Mouse (Mus musculus): ENCODE results near the gene Preb. TPM values are rescaled to one million over a fixed set of nuclear protein-coding genes. Genes with fewer than 3 reads are reported as not detected.

Gene Preb
- polyA plus RNA-seq, 2 experiments, result 91.1 to 259 TPM

GRCm38 (mm10) chr5:30943004-30943403, 17.2 kb downstream of the Preb start:
- no peaks in the 10 kb centered on the region for H3K4me1 ChIP-seq (ENCODE audit: control insufficient read depth, insufficient read depth, low read length)
- ATAC-seq (ENCODE audit: low FRiP score, low read depth) (no peak), DNase-seq (ENCODE audit: low spot score) (no peak)
- H3K4me2 ChIP-seq (replicated peaks; ENCODE audit: low read depth, low read length, severe bottlenecking), result no peak overlapping the region
- 95% methylated on average over 2 of the region's 2 CpGs for WGBS
- no peaks in the 10 kb centered on the region; the same call in 1 of the 2 replicates for H3K27me3 ChIP-seq (ENCODE audit: control insufficient read depth, insufficient read depth, low read length)
- H3K9ac ChIP-seq (ENCODE audit: low read depth, low read length, severe bottlenecking), result no peak overlapping the region
- H3K4me3 ChIP-seq (replicated peaks; ENCODE audit: low read length), result no peak overlapping the region
- no peaks in the 10 kb centered on the region for H3K36me3 ChIP-seq (ENCODE audit: control insufficient read depth, insufficient read depth, low read length)
- no peak for TF ChIP-seq POLR2A (IDR thresholded peaks at IDR 0.05; ENCODE audit: borderline replicate concordance, extremely low read depth, insufficient read depth, insufficient read length)
- no peak overlapping the region for H3K27ac ChIP-seq (replicated peaks; ENCODE audit: low read depth, low read length)
- no peaks in the 10 kb centered on the region for H3K9me3 ChIP-seq (ENCODE audit: control insufficient read depth, low read length)

GRCm38 (mm10) chr5:30934725-30935461, 25.3 kb downstream of the Preb start:
- no peak overlapping the region for H3K4me3 ChIP-seq (replicated peaks; ENCODE audit: low read length)
- H3K9ac ChIP-seq (ENCODE audit: low read depth, low read length, severe bottlenecking), result no peak overlapping the region
- 89% methylated on average over 5 of the region's 5 CpGs for WGBS
- ATAC-seq (ENCODE audit: low FRiP score, low read depth) (no peak), DNase-seq (ENCODE audit: low spot score) (no peak)
- no peak for TF ChIP-seq POLR2A (IDR thresholded peaks at IDR 0.05; ENCODE audit: borderline replicate concordance, extremely low read depth, insufficient read depth, insufficient read length)
- no peaks in the 10 kb centered on the region for H3K9me3 ChIP-seq (ENCODE audit: control insufficient read depth, low read length)
- H3K4me1 ChIP-seq (ENCODE audit: control insufficient read depth, insufficient read depth, low read length), result no peaks in the 10 kb centered on the region
- H3K27me3 ChIP-seq (ENCODE audit: control insufficient read depth, insufficient read depth, low read length), result no peaks in the 10 kb centered on the region
- H3K27ac ChIP-seq (replicated peaks; ENCODE audit: low read depth, low read length), result no peak overlapping the region
- no peak overlapping the region for H3K4me2 ChIP-seq (replicated peaks; ENCODE audit: low read depth, low read length, severe bottlenecking)
- no peaks in the 10 kb centered on the region for H3K36me3 ChIP-seq (ENCODE audit: control insufficient read depth, insufficient read depth, low read length)

GRCm38 (mm10) chr5:30933705-30934104, 26.5 kb downstream of the Preb start:
- H3K9ac ChIP-seq (ENCODE audit: low read depth, low read length, severe bottlenecking), result no peak overlapping the region
- WGBS, result 70% methylated on average over 5 of the region's 5 CpGs
- no peaks in the 10 kb centered on the region for H3K27me3 ChIP-seq (ENCODE audit: control insufficient read depth, insufficient read depth, low read length)
- DNase-seq (ENCODE audit: low spot score), result no peak
- H3K27ac ChIP-seq (replicated peaks; ENCODE audit: low read depth, low read length), result no peak overlapping the region
- no peaks in the 10 kb centered on the region for H3K4me1 ChIP-seq (ENCODE audit: control insufficient read depth, insufficient read depth, low read length)
- no peak for ATAC-seq (ENCODE audit: low FRiP score, low read depth)
- H3K4me2 ChIP-seq (replicated peaks; ENCODE audit: low read depth, low read length, severe bottlenecking), result no peak overlapping the region
- no peak overlapping the region for H3K4me3 ChIP-seq (replicated peaks; ENCODE audit: low read length)
- H3K9me3 ChIP-seq (ENCODE audit: control insufficient read depth, low read length), result no peaks in the 10 kb centered on the region
- no peaks in the 10 kb centered on the region for H3K36me3 ChIP-seq (ENCODE audit: control insufficient read depth, insufficient read depth, low read length)
- TF ChIP-seq POLR2A (IDR thresholded peaks at IDR 0.05; ENCODE audit: borderline replicate concordance, extremely low read depth, insufficient read depth, insufficient read length), result no peak

- WGBS, result 82% methylated on average over 4 of the region's 4 CpGs
- ATAC-seq (ENCODE audit: low FRiP score, low read depth), result peak; percentile 39; the same call in 1 of the 2 replicates
- H3K4me2 ChIP-seq (replicated peaks; ENCODE audit: low read depth, low read length, severe bottlenecking), result no peak overlapping the region
These were observed 28.8 kb downstream of the Preb start for GRCm38 (mm10) chr5:30931378-30931777.

GRCm38 (mm10) chr5:30930846-30931245, 29.3 kb downstream of the Preb start:
- Histone ChIP-seq H3K4me3 (replicated peaks; ENCODE audit: low read length) (no peak overlapping the region), H3K4me2 (replicated peaks; ENCODE audit: low read depth, low read length, severe bottlenecking) (no peak overlapping the region), H3K9ac (ENCODE audit: low read depth, low read length, severe bottlenecking) (no peak overlapping the region), H3K27me3 (ENCODE audit: control insufficient read depth, insufficient read depth, low read length) (no peaks in the 10 kb centered on the region), H3K36me3 (ENCODE audit: control insufficient read depth, insufficient read depth, low read length) (no peaks in the 10 kb centered on the region), H3K9me3 (ENCODE audit: control insufficient read depth, low read length) (no peaks in the 10 kb centered on the region), H3K27ac (replicated peaks; ENCODE audit: low read depth, low read length) (no peak overlapping the region), H3K4me1 (ENCODE audit: control insufficient read depth, insufficient read depth, low read length) (no peaks in the 10 kb centered on the region)
- TF ChIP-seq POLR2A (IDR thresholded peaks at IDR 0.05; ENCODE audit: borderline replicate concordance, extremely low read depth, insufficient read depth, insufficient read length), result no peak
- 81% methylated on average over 6 of the region's 6 CpGs for WGBS
- ATAC-seq (ENCODE audit: low FRiP score, low read depth) (no peak), DNase-seq (ENCODE audit: low spot score) (no peak)

More at GRCm38 (mm10) chr5:30931378-30931777, 28.8 kb downstream of the Preb start:
- DNase-seq (ENCODE audit: low spot score), result no peak
- TF ChIP-seq POLR2A (IDR thresholded peaks at IDR 0.05; ENCODE audit: borderline replicate concordance, extremely low read depth, insufficient read depth, insufficient read length), result no peak
- Histone ChIP-seq H3K4me3 (replicated peaks; ENCODE audit: low read length) (no peak overlapping the region), H3K27me3 (ENCODE audit: control insufficient read depth, insufficient read depth, low read length) (no peaks in the 10 kb centered on the region), H3K9ac (ENCODE audit: low read depth, low read length, severe bottlenecking) (no peak overlapping the region), H3K9me3 (ENCODE audit: control insufficient read depth, low read length) (no peaks in the 10 kb centered on the region), H3K4me1 (ENCODE audit: control insufficient read depth, insufficient read depth, low read length) (no peaks in the 10 kb centered on the region), H3K27ac (replicated peaks; ENCODE audit: low read depth, low read length) (no peak overlapping the region), H3K36me3 (ENCODE audit: control insufficient read depth, insufficient read depth, low read length) (no peaks in the 10 kb centered on the region)
